Mouse (Mus musculus) kidney, postnatal 0 days (tissue): ENCODE measurements around the gene Pou3f1. TPM values are rescaled to one million over a fixed set of nuclear protein-coding genes. Genes with fewer than 3 reads are reported as not detected.
A peak's percentile ranks its signal among the peaks of the same experiment; 100 is the strongest.

Source experiments
- ATAC-seq: fragments of 200-750 bp; cut with Nextera tagmentation; replicated peaks from 2 replicates; pipeline ENCODE4 v1.8.0; 2017; ENCODE audit warnings: low read depth, moderate number of reproducible peaks, moderate TSS enrichment, moderate library complexity; ENCODE audit not compliant: low FRiP score
- DNase-seq: peaks from one replicate; pipeline ENCODE4 v3.0.0-alpha.2; 2016; ENCODE audit warnings: low spot score
- H3K27ac ChIP-seq: fragments of 300-500 bp; sonication (generic); 2 replicates; pipeline ENCODE4 v1.5.1; 2014; ENCODE audit warnings: mild to moderate bottlenecking
- H3K27me3 ChIP-seq: fragments of 300-500 bp; sonication (generic); 2 replicates; pipeline ENCODE4 v1.6.1; 2014; ENCODE audit warnings: low read length, mixed read lengths; ENCODE audit not compliant: insufficient read depth
- H3K36me3 ChIP-seq: fragments of 300-500 bp; sonication (generic); 2 replicates; pipeline ENCODE4 v1.6.1; 2014; ENCODE audit warnings: low read length, mixed read lengths; ENCODE audit not compliant: insufficient read depth
- H3K4me1 ChIP-seq: fragments of 300-500 bp; sonication (generic); replicated peaks from 2 replicates; pipeline ENCODE4 v1.6.1; 2014; ENCODE audit warnings: antibody characterized with exemption, low read length, mixed read lengths; ENCODE audit not compliant: insufficient read depth
- H3K4me2 ChIP-seq: fragments of 300-500 bp; sonication (generic); 2 replicates; pipeline ENCODE4 v1.6.1; 2014; ENCODE audit warnings: mild to moderate bottlenecking, low read length, moderate library complexity, mixed read lengths
- H3K4me3 ChIP-seq: fragments of 300-500 bp; sonication (generic); replicated peaks from 2 replicates; pipeline ENCODE4 v1.5.1; 2014; ENCODE audit warnings: low read depth, low read length
- H3K9ac ChIP-seq: fragments of 300-500 bp; sonication (generic); 2 replicates; pipeline ENCODE4 v1.6.1; 2014; ENCODE audit warnings: low read depth, low read length
- H3K9me3 ChIP-seq: fragments of 300-500 bp; sonication (generic); replicated peaks from 2 replicates; pipeline ENCODE4 v1.6.1; 2016; ENCODE audit warnings: low read length, inconsistent platforms, mixed read lengths
- CTCF ChIP-seq: IDR thresholded peaks from 2 replicates; pipeline ENCODE4 v1.5.1; 2016; ENCODE audit warnings: antibody characterized with exemption, low read depth, mild to moderate bottlenecking, moderate library complexity
- WGBS: fragments of 180-500 bp; shearing (Covaris S2); extraction: QIAGEN DNeasy Blood & Tissue Kit; methylation state at CpG from one replicate; pipeline ENCODE4 v1.1.7; 2014; 5-methylcytosine and 5-hydroxymethylcytosine counted together
- polyA plus RNA-seq: library from polyadenylated mRNA; unstranded; fragments of >200 nt; fragmentation: Nextera tagmentation; extraction: Ambion mirVana; gene quantifications from 2 replicates; pipeline ENCODE4 v1.2.1, GENCODE M21; 2015

The Pou3f1 gene
- polyA plus RNA-seq, 1 experiment from 2014 or later: 0.57 TPM

GRCm38 (mm10) chr4:124671583-124671982, 15.0 kb downstream of the Pou3f1 start:
- WGBS: 25% methylated on average over 7 of the region's 7 CpGs
- ATAC-seq: no peak
- Histone ChIP-seq H3K4me2 (no peak overlapping the region), H3K27me3 (peaks cover 15% of the 10 kb centered on the region; the same call in 1 of the 2 replicates), H3K27ac (no peak overlapping the region), H3K36me3 (peaks cover 4% of the 10 kb centered on the region; the same call in 1 of the 2 replicates), H3K9ac (no peak overlapping the region), H3K9me3 (no peaks in the 10 kb centered on the region), H3K4me1 (peaks cover 5% of the 10 kb centered on the region; the same call in 1 of the 2 replicates), H3K4me3 (no peak overlapping the region)
- no peak for TF ChIP-seq CTCF
- DNase-seq: no peak

- H3K9ac ChIP-seq: no peak overlapping the region
- no peaks in the 10 kb centered on the region for H3K9me3 ChIP-seq
- peak overlapping the region; percentile 23 for H3K4me2 ChIP-seq
- DNase-seq (no peak), ATAC-seq (no peak; the same call in 1 of the 2 replicates)
- peaks cover 11% of the 10 kb centered on the region; the same call in 1 of the 2 replicates for H3K36me3 ChIP-seq
- peaks cover 5% of the 10 kb centered on the region; the same call in 1 of the 2 replicates for H3K4me1 ChIP-seq
- peak; percentile 11; the same call in 1 of the 2 replicates for TF ChIP-seq CTCF
- H3K4me3 ChIP-seq: no peak overlapping the region
- H3K27ac ChIP-seq: no peak overlapping the region
- H3K27me3 ChIP-seq: peaks cover 10% of the 10 kb centered on the region; the same call in 1 of the 2 replicates
- WGBS: 6% methylated on average over 30 of the region's 31 CpGs
Measured at GRCm38 (mm10) chr4:124672347-124673320, 16.0 kb downstream of the Pou3f1 start.

GRCm38 (mm10) chr4:124674334-124675032, 17.9 kb downstream of the Pou3f1 start:
- Histone ChIP-seq H3K4me2 (no peak overlapping the region), H3K4me3 (no peak overlapping the region), H3K4me1 (peaks cover 5% of the 10 kb centered on the region; the same call in 1 of the 2 replicates), H3K27me3 (peaks cover 10% of the 10 kb centered on the region; the same call in 1 of the 2 replicates), H3K9me3 (no peaks in the 10 kb centered on the region), H3K9ac (no peak overlapping the region), H3K36me3 (peaks cover 19% of the 10 kb centered on the region; the same call in 1 of the 2 replicates), H3K27ac (no peak overlapping the region)
- TF ChIP-seq CTCF: no peak
- no peak for ATAC-seq
- 70% methylated on average over 17 of the region's 17 CpGs for WGBS
- no peak for DNase-seq

- Histone ChIP-seq H3K4me1 (peaks cover 5% of the 10 kb centered on the region; the same call in 1 of the 2 replicates), H3K27me3 (peaks cover 10% of the 10 kb centered on the region; the same call in 1 of the 2 replicates), H3K9ac (no peak overlapping the region), H3K9me3 (no peaks in the 10 kb centered on the region), H3K4me3 (no peak overlapping the region), H3K36me3 (peaks cover 20% of the 10 kb centered on the region; the same call in 1 of the 2 replicates), H3K4me2 (no peak overlapping the region), H3K27ac (no peak overlapping the region)
- ATAC-seq: no peak
- peak; percentile 81 for DNase-seq
- 5% methylated on average over 4 of the region's 4 CpGs for WGBS
- TF ChIP-seq CTCF: peak; percentile 87
Measured at GRCm38 (mm10) chr4:124675037-124675436, 18.4 kb downstream of the Pou3f1 start.

GRCm38 (mm10) chr4:124675958-124676357, 19.4 kb downstream of the Pou3f1 start:
- no peak for TF ChIP-seq CTCF
- H3K4me2 ChIP-seq: no peak overlapping the region
- H3K27ac ChIP-seq: no peak overlapping the region
- WGBS: 88% methylated on average over 6 of the region's 6 CpGs
- no peak for DNase-seq
- peaks cover 10% of the 10 kb centered on the region; the same call in 1 of the 2 replicates for H3K27me3 ChIP-seq
- peaks cover 5% of the 10 kb centered on the region; the same call in 1 of the 2 replicates for H3K4me1 ChIP-seq
- ATAC-seq: no peak
- H3K9ac ChIP-seq: no peak overlapping the region
- H3K36me3 ChIP-seq: peaks cover 28% of the 10 kb centered on the region; the same call in 1 of the 2 replicates
- no peak overlapping the region for H3K4me3 ChIP-seq
- no peaks in the 10 kb centered on the region for H3K9me3 ChIP-seq

GRCm38 (mm10) chr4:124682270-124682669, 25.7 kb downstream of the Pou3f1 start:
- Histone ChIP-seq H3K4me1 (no peaks in the 10 kb centered on the region), H3K9ac (no peak overlapping the region), H3K36me3 (peaks cover 42% of the 10 kb centered on the region), H3K9me3 (no peaks in the 10 kb centered on the region), H3K27me3 (no peaks in the 10 kb centered on the region), H3K27ac (no peak overlapping the region), H3K4me2 (no peak overlapping the region), H3K4me3 (no peak overlapping the region)
- peak; percentile 72 for TF ChIP-seq CTCF
- 49% methylated on average over 7 of the region's 7 CpGs for WGBS
- DNase-seq (peak; percentile 79), ATAC-seq (no peak)
